Mouse (Mus musculus) urinary bladder, postnatal 10 days (tissue): ENCODE measurements at regions not wholly inside any gene's neighbourhood (a gene's known extent, or its start where the extent isn't known, plus 50 kb on each side); places are given as distances from the start of the nearest gene placed in this dataset.

Experiments
- DNase-seq: peaks from one replicate; pipeline ENCODE4 v3.0.0; 2022; ENCODE audit warnings: low spot score

DNA sequence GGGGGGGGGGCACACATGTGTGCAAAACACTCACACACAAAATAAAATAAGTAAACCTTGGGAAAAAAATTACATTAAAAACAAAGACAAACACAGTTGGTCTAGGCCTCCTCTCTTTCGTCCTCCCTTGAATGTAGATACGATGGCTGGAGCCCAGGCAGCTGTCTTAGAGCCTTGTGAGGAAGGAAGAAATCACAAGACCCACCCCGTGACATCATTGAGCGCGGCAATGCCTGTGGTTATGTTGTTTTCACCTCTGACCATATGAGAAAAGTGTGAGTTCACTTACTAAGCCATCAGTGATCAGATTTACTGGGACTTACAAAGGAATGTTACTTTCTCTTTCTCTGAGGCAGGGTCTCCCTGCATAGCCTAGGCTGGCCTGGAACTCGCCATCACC is 64.8 kb upstream of the Slc6a6 start:
- no peak for DNase-seq

- no peak for DNase-seq
Measured at GRCm38 (mm10) chr6:91619735-91620732, 63.8 kb upstream of the Slc6a6 start.

DNA sequence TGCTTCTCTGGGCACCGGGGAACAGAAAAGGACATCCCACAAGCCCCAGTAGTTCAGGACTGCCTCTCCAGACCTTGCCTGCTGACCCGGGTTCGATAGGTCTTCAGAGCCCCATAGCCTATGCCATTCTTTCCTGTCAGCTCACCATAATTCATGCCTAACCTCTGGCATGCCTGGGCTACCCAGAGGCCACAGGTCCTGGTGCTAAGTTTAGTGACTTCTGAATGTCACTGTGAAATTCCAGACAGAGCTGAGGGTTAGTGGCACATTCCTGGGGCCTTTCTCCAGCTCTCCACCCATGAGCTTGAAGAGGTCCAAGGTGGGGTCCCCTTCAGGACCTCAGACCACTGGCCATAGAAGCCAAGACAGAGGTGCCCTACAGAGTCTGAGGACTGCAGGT is 62.4 kb upstream of the Slc6a6 start:
- DNase-seq, result no peak

DNA sequence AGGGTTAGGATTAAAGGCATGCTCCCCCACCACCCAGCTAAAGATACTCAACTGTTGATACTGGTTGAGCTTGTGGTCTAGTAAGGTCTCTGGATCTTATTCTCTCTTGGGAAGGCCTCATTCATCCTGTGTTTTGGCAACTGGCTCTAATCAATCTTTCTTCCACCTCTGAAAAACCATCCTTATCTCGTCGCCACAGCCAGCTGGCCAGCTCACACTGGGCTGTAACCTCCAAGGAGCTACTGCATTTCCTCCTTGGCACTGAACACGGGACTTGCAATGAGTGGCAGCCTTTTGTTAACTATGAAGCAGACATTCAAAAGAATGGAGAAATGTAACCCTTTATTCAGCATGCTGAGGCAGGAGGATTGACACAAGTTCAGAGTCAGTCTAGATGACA is 61.4 kb upstream of the Slc6a6 start:
- no peak for DNase-seq

- no peak for DNase-seq
Measured at GRCm38 (mm10) chr6:91623646-91624045, 60.2 kb upstream of the Slc6a6 start.

DNA sequence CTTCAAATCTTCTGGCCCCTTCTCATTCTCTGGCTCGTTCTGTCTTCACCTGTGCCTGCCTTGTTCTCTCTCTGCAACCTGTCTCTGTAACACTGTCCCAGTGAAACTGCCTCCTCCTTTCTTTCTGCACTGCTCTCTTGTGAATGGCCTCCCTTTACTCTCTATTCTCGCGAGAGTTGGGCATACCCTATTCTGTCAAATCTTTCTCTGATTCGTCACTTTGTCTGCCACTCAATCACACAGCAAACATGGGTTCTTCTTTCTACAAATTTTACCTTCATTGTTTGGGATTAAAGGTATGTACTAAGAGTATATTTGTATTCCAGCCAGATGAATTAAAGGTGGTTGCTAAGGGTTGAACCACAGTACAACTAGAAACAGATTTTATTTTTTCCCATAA is 54.6 kb upstream of the Slc6a6 start:
- no peak for DNase-seq

DNA sequence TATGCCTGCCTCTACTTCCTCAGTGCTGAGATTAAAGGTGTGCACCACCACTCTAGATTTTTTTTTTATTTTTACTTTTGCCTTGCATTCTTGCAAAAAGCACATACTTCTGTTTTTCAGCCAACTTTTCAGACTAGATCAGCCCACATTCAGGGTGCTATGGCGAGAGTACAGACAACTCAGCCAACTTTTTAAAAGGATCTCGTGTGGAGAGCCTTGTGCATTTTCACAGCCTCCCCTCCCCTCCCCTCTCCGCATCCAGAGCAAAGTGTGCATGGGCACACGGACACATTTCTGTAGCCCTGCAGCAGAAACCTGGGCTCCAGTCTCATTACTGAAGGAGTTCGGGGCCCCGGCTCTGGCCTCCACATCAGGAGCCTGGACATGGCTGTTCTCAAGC is 52.6 kb upstream of the Slc6a6 start:
- DNase-seq, result no peak
